Comparison of ENCODE assay signal across 14 mouse cellular contexts in the genomic region with DNA sequence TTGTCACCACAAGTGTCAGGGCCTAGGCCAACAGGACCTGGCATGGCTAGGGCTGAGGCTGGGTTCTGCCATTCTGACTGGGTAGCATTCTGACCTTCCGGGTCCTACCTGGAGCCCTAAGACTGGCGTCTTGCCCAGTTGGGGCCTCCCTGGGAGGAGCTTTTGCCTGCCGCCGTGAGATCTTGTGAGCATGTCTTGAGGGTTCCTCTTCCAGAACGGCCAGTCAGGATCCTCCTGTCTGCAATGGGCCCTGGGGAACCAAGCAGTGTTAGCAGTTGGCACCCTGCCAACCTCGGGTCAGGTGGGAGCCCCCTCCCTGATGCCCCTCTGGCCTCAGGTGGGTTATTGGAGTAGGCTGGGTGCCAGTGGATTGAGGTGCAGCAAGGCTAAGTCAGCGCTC. TPM values are rescaled to one million over a fixed set of nuclear protein-coding genes. Genes with fewer than 3 reads are reported as not detected.
DNase-seq lines count a peak whose midpoint lies in the region; ATAC-seq and TF ChIP-seq lines count a peak whose summit lies in the region.
"Had no signal": no experiment of that assay in that cellular context is flagged by ENCODE, and none has a peak within 500 bp of the region (broad histone marks: within the 10 kb centered on the region; RNA-seq: fewer than 3 reads in every experiment).

No protein-coding gene starts in this region.

- intact Hi-C loops in heart, postnatal 10 days (cut with DNase I), result no loop called here

- peak overlapping the region; percentile 31 for H3K9ac ChIP-seq in heart, embryonic 11.5 days (ENCODE audit: low read depth, low read length)
- no peak overlapping the region for H3K9ac ChIP-seq in kidney, embryonic 14.5 days (ENCODE audit: low read depth, low read length)
- no peak overlapping the region for H3K9ac ChIP-seq in neural tube, embryonic 13.5 days
- no peak overlapping the region for H3K9ac ChIP-seq in stomach, postnatal 0 days (ENCODE audit: low read length)
- H3K9ac ChIP-seq: liver, embryonic 12.5 days had no signal

- no peak for TF ChIP-seq CTCF in stomach, postnatal 0 days (IDR thresholded peaks at IDR 0.05; ENCODE audit: low read depth)

- no peak for TF ChIP-seq EP300 in stomach, postnatal 0 days (optimal IDR thresholded peaks at IDR 0.05)

- DNase-seq in heart, postnatal 10 days, result no peak
- DNase-seq in kidney, adult 9 months, result peak; percentile 38
- no peak for DNase-seq in neural tube, embryonic 10.5 days (ENCODE audit: extremely low spot score, low spot score)
- DNase-seq in stomach, postnatal 0 days (ENCODE audit: low spot score), result peak; percentile 86
- DNase-seq in left cerebral cortex, adult 11 months (ENCODE audit: low spot score), result no peak
- DNase-seq: adrenal gland, postnatal 14 days; layer of hippocampus, adult 9-11 months; right cerebral cortex, postnatal 14 days had no signal

- no peak overlapping the region for H3K4me2 ChIP-seq in heart, embryonic 11.5 days
- no peak overlapping the region for H3K4me2 ChIP-seq in kidney, embryonic 14.5 days (replicated peaks; ENCODE audit: low read depth, low read length)
- H3K4me2 ChIP-seq in neural tube, embryonic 13.5 days, result no peak overlapping the region
- H3K4me2 ChIP-seq in stomach, postnatal 0 days (replicated peaks; ENCODE audit: low read depth), result no peak overlapping the region
- H3K4me2 ChIP-seq: liver, embryonic 12.5 days had no signal

- ATAC-seq in heart, embryonic 11.5 days (replicated peaks; ENCODE audit: insufficient number of reproducible peaks, low FRiP score, low TSS enrichment), result no peak
- no peak for ATAC-seq in kidney, embryonic 14.5 days (ENCODE audit: low FRiP score, low TSS enrichment)
- ATAC-seq in neural tube, embryonic 13.5 days (ENCODE audit: low read depth), result no peak
- peak; percentile 41 for ATAC-seq in stomach, postnatal 0 days (ENCODE audit: low FRiP score, low TSS enrichment)
- ATAC-seq: hindbrain, postnatal 0 days had no signal

- 71% methylated on average over 7 of the region's 7 CpGs for WGBS in heart, embryonic 11.5 days (ENCODE audit: insufficient replicate concordance)
- 64% methylated on average over 7 of the region's 7 CpGs for WGBS in kidney, embryonic 14.5 days
- WGBS in neural tube, embryonic 13.5 days, result 68% methylated on average over 7 of the region's 7 CpGs
- 39% methylated on average over 7 of the region's 7 CpGs for WGBS in stomach, postnatal 0 days

- H3K4me1 ChIP-seq in heart, embryonic 11.5 days (ENCODE audit: control insufficient read depth, insufficient read depth, low read length), result peaks cover 38% of the 10 kb centered on the region
- H3K4me1 ChIP-seq in kidney, embryonic 14.5 days (ENCODE audit: control insufficient read depth, insufficient read depth, low read length), result peaks cover 34% of the 10 kb centered on the region
- H3K4me1 ChIP-seq in neural tube, embryonic 13.5 days (replicated peaks), result peaks cover 51% of the 10 kb centered on the region
- H3K4me1 ChIP-seq in stomach, postnatal 0 days (replicated peaks; ENCODE audit: control insufficient read depth, insufficient read depth), result peaks cover 13% of the 10 kb centered on the region

- H3K4me3 ChIP-seq in heart, embryonic 11.5 days (ENCODE audit: low read depth, low read length), result no peak overlapping the region
- H3K4me3 ChIP-seq in kidney, embryonic 14.5 days (ENCODE audit: low read length), result no peak overlapping the region
- H3K4me3 ChIP-seq in neural tube, embryonic 13.5 days, result no peak overlapping the region
- no peak overlapping the region for H3K4me3 ChIP-seq in stomach, postnatal 0 days (ENCODE audit: low read depth, low read length)
- H3K4me3 ChIP-seq: liver, embryonic 12.5 days had no signal

- no peaks in the 10 kb centered on the region for H3K27me3 ChIP-seq in heart, embryonic 11.5 days (ENCODE audit: control insufficient read depth, insufficient read depth, low read length)
- H3K27me3 ChIP-seq in kidney, embryonic 14.5 days (ENCODE audit: control insufficient read depth, insufficient read depth, low read length), result no peaks in the 10 kb centered on the region
- no peaks in the 10 kb centered on the region for H3K27me3 ChIP-seq in neural tube, embryonic 13.5 days
- H3K27me3 ChIP-seq in stomach, postnatal 0 days (ENCODE audit: control insufficient read depth, insufficient read depth, low read length), result no peaks in the 10 kb centered on the region
- H3K27me3 ChIP-seq: liver, embryonic 12.5 days had no signal

- 0 out of 2 replicates have a peak, but pooled peaks cover 3% of the 10 kb centered on the region for H3K36me3 ChIP-seq in heart, embryonic 11.5 days (ENCODE audit: control insufficient read depth, insufficient read depth, low read length)
- H3K36me3 ChIP-seq in kidney, embryonic 14.5 days (ENCODE audit: control insufficient read depth, insufficient read depth, low read length), result peaks cover 31% of the 10 kb centered on the region
- H3K36me3 ChIP-seq in neural tube, embryonic 13.5 days, result peaks cover 39% of the 10 kb centered on the region
- peaks cover 2% of the 10 kb centered on the region; the same call in 1 of the 2 replicates for H3K36me3 ChIP-seq in stomach, postnatal 0 days (ENCODE audit: control insufficient read depth, insufficient read depth, low read length)

- no peaks in the 10 kb centered on the region for H3K9me3 ChIP-seq in heart, embryonic 11.5 days (replicated peaks; ENCODE audit: control insufficient read depth, low read length)
- H3K9me3 ChIP-seq in kidney, embryonic 14.5 days (ENCODE audit: control insufficient read depth, low read length), result no peaks in the 10 kb centered on the region
- H3K9me3 ChIP-seq in neural tube, embryonic 13.5 days, result no peaks in the 10 kb centered on the region
- no peaks in the 10 kb centered on the region for H3K9me3 ChIP-seq in stomach, postnatal 0 days (ENCODE audit: control insufficient read depth, low read length)
- H3K9me3 ChIP-seq: G1E; liver, embryonic 12.5 days had no signal

- H3K27ac ChIP-seq in heart, embryonic 11.5 days (ENCODE audit: low read depth, low read length), result peak overlapping the region; percentile 94
- H3K27ac ChIP-seq in kidney, embryonic 14.5 days (ENCODE audit: low read depth, low read length), result no peak overlapping the region
- H3K27ac ChIP-seq in neural tube, embryonic 13.5 days (replicated peaks), result 0 out of 2 replicates have a peak overlapping the region, but pooled peaks have one; percentile 9
- 0 out of 2 replicates have a peak overlapping the region, but pooled peaks have one; percentile 2 for H3K27ac ChIP-seq in stomach, postnatal 0 days (replicated peaks)
- H3K27ac ChIP-seq: hindbrain, postnatal 0 days; liver, embryonic 12.5 days had no signal

RNA-seq across cellular contexts. Expression of a gene that starts 18.3 kb away (rescaled TPM):
- polyA plus RNA-seq in heart, embryonic 11.5 days (2014; fragmentation: Nextera tagmentation; extraction: Ambion mirVana), result 19.4 and 20.2 TPM in 2 replicates
- 1 to 10 TPM; 2.8 to 4.4 TPM for total RNA-seq in heart, postnatal 10 days (2021)
- polyA plus RNA-seq in kidney, embryonic 14.5 days (2014; fragmentation: Nextera tagmentation; extraction: Ambion mirVana), result 21.4 and 27.8 TPM in 2 replicates
- 45.4 and 47.2 TPM in 2 replicates for polyA plus RNA-seq in neural tube, embryonic 13.5 days (2015; fragmentation: Nextera tagmentation; extraction: Ambion mirVana)
- 8.5 TPM in 2 replicates for polyA plus RNA-seq in stomach, postnatal 0 days (2015; fragmentation: Nextera tagmentation; extraction: Ambion mirVana)

RNA-seq across cellular contexts. Expression of a gene that starts 24.6 kb away (rescaled TPM):
- polyA plus RNA-seq in heart, embryonic 11.5 days (2014; fragmentation: Nextera tagmentation; extraction: Ambion mirVana), result 26.9 and 29.1 TPM in 2 replicates
- total RNA-seq in heart, postnatal 10 days (2021), result 1 to 10 TPM; 6.9 to 7.4 TPM
- polyA plus RNA-seq in kidney, embryonic 14.5 days (2014; fragmentation: Nextera tagmentation; extraction: Ambion mirVana), result 57.4 and 67.0 TPM in 2 replicates
- 53.7 and 53.9 TPM in 2 replicates for polyA plus RNA-seq in neural tube, embryonic 13.5 days (2015; fragmentation: Nextera tagmentation; extraction: Ambion mirVana)
- polyA plus RNA-seq in stomach, postnatal 0 days (2015; fragmentation: Nextera tagmentation; extraction: Ambion mirVana), result 6.2 and 6.3 TPM in 2 replicates

Comparison
In these comparisons a context has a peak if more than half of its experiments do, and no peak if none do; other contexts are left out.
1. DNase-seq: peak in kidney, adult 9 months (single experiment) and stomach, postnatal 0 days (single experiment); none in heart, postnatal 10 days (0 of 2), neural tube, embryonic 10.5 days (single experiment) and left cerebral cortex, adult 11 months (single experiment).